Mouse (Mus musculus) C2C12 (cell line): Measurements from ENCODE around the gene Uqcc1.

Experiments used
- CEBPB ChIP-seq: IDR thresholded peaks from one replicate; pipeline ENCODE4 v1.6.1; 2011; ENCODE audit warnings: low read depth, mild to moderate bottlenecking, control low read depth, moderate library complexity
- CTCF ChIP-seq: IDR thresholded peaks from one replicate; pipeline ENCODE4 v1.5.1; 2011; ENCODE audit not compliant: control insufficient read depth, insufficient read depth, insufficient read length
- MYOG ChIP-seq: IDR thresholded peaks from one replicate; pipeline ENCODE4 v1.6.1; 2011; ENCODE audit not compliant: control insufficient read depth, insufficient read length; ENCODE audit errors: extremely low read depth
- USF1 ChIP-seq: IDR thresholded peaks from one replicate; pipeline ENCODE4 v1.6.1; 2011; ENCODE audit warnings: low read depth, mild to moderate bottlenecking, control low read depth, moderate library complexity

DNA sequence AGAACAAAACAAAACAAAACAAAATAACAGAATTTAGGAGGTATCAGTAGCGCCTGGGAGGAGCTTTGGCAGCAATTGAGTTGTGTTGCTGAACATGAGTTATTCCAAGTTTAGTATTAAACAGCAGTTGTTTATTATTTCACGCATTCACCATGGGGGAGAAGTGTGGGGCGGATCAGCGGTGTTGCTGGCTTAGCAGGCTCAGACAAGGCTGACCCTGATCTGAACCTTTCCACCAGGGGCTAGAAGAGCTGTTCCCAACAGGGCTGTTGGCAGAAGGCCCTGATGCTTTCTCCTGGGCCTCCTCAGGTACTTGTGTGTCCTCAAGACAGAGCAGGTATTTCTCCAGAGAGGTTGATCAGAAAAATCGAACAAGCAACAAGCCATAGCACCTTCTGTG lies 29.9 kb upstream of the Uqcc1 start:
- TF ChIP-seq CTCF (no peak), MYOG (no peak), USF1 (no peak), CEBPB (no peak)
